Mouse (Mus musculus) C2C12 (cell line): ENCODE measurements around the gene Actn1.

ENCODE experiments used
- CEBPB ChIP-seq: IDR thresholded peaks from one replicate; pipeline ENCODE4 v1.6.1; 2011; ENCODE audit warnings: low read depth, mild to moderate bottlenecking, control low read depth, moderate library complexity
- CTCF ChIP-seq: IDR thresholded peaks from one replicate; pipeline ENCODE4 v1.5.1; 2011; ENCODE audit not compliant: control insufficient read depth, insufficient read depth, insufficient read length
- FOSL1 ChIP-seq: IDR thresholded peaks from one replicate; pipeline ENCODE4 v1.8.0; 2011; ENCODE audit warnings: mild to moderate bottlenecking, low read length; ENCODE audit not compliant: poor library complexity, insufficient read depth, severe bottlenecking
- MAX ChIP-seq: IDR thresholded peaks from one replicate; pipeline ENCODE4 v1.6.1; 2011; ENCODE audit warnings: mild to moderate bottlenecking, control low read depth

DNA sequence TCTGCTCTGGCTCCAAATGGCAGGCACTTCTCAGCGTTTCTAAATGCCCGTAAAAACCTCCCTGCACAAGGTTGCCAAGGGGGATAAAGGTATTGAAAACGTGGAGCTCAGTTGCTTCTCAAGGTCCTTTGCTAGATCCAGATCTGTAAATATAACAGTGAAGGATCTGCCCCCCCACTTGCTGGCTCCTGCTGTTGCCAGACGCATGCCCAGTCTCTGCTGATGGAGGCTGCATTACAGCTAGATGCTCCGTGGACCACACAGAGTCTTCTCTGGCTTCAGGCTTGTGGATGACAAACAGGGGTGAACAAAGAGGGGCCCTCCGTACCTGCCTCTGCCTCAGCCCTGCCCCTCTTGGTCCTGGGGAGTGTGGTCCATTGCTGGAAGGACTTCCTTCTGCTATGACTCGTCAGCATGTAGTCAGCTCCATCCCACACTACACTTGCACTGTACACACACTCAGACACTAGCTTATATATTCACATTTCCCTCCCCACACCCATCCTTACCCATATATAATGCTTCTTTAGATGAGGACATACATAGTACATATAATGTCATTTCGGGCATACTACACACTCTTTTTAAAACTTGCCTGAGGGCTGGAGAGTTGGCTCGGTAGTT lies 40.8 kb upstream of the Actn1 start:
- TF ChIP-seq CTCF (no peak), CEBPB (no peak), FOSL1 (no peak), MAX (no peak)
